Mouse (Mus musculus) myocyte (in vitro differentiated cells): ENCODE measurements around the gene Fgd2.

Source experiments
- MAX ChIP-seq: IDR thresholded peaks from one replicate; pipeline ENCODE4 v1.6.1; 2011; ENCODE audit warnings: low read depth, mild to moderate bottlenecking, control low read depth
- POLR2A ChIP-seq: IDR thresholded peaks from one replicate; pipeline ENCODE4 v1.6.1; 2011; ENCODE audit warnings: low read depth, mild to moderate bottlenecking, control low read depth, moderate library complexity; ENCODE audit not compliant: insufficient read length

DNA sequence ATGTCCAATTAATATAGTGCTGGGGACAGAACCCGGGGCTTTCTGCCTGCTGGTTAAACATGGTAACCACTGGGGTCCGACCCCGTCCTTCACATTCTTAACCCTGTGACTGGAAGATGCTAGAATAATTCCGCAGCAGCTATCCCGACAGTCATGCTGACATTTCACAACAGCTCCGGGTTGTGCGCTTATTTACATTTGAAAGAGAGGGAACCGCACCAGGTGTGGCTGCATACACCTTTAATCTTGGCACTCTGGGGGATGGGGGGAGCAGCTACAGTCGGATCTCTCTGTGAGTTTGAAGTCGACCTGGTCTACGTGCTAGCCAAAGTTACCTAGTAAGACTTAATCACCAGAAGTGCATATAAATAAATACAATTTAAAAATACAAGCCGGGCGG is 44.8 kb downstream of the Fgd2 start:
- TF ChIP-seq MAX (no peak), POLR2A (no peak)
